Mouse (Mus musculus): Measurements from ENCODE around the gene Olfr959. TPM values are rescaled to one million over a fixed set of nuclear protein-coding genes. Genes with fewer than 3 reads are reported as not detected.

Gene Olfr959
- polyA plus RNA-seq (2015; fragmentation: Nextera tagmentation; extraction: Ambion mirVana) = not detected in 2 replicates

- no peak for ATAC-seq (ENCODE audit: insufficient read depth)
- Histone ChIP-seq H3K27ac (replicated peaks) (no peak within 1 kb of the TSS), H3K9me3 (replicated peaks) (no peaks in the 10 kb centered on the region), H3K4me1 (replicated peaks) (no peaks in the 10 kb centered on the region), H3K4me3 (replicated peaks) (no peak within 1 kb of the TSS), H3K4me2 (no peak within 1 kb of the TSS), H3K36me3 (replicated peaks) (no peaks in the 10 kb centered on the region), H3K9ac (no peak within 1 kb of the TSS), H3K27me3 (no peaks in the 10 kb centered on the region)
- WGBS (ENCODE audit: insufficient replicate concordance) = 53% methylated on average over 3 of the region's 3 CpGs
Observed at GRCm38 (mm10) chr9:39575469-39575868, at the start of gene Olfr959. Gene Olfr959, minus strand, starts transcription at chr9:39575569.

- no peaks in the 10 kb centered on the region for H3K36me3 ChIP-seq (replicated peaks)
- H3K9ac ChIP-seq = no peak overlapping the region
- H3K27ac ChIP-seq (replicated peaks) = no peak overlapping the region
- no peak overlapping the region for H3K4me3 ChIP-seq (replicated peaks)
- no peaks in the 10 kb centered on the region for H3K27me3 ChIP-seq
- no peaks in the 10 kb centered on the region for H3K9me3 ChIP-seq (replicated peaks)
- 23% methylated on average over 2 of the region's 2 CpGs for WGBS (ENCODE audit: insufficient replicate concordance)
- no peak overlapping the region for H3K4me2 ChIP-seq
- no peaks in the 10 kb centered on the region for H3K4me1 ChIP-seq (replicated peaks)
- ATAC-seq (ENCODE audit: insufficient read depth) = no peak
Observed at GRCm38 (mm10) chr9:39624711-39625110, 49.3 kb upstream of the Olfr959 start.

GRCm38 (mm10) chr9:39623783-39624182 lies 48.4 kb upstream of the Olfr959 start:
- Histone ChIP-seq H3K4me1 (replicated peaks) (no peaks in the 10 kb centered on the region), H3K4me2 (no peak overlapping the region), H3K4me3 (replicated peaks) (no peak overlapping the region), H3K36me3 (replicated peaks) (no peaks in the 10 kb centered on the region), H3K27ac (replicated peaks) (no peak overlapping the region), H3K27me3 (no peaks in the 10 kb centered on the region), H3K9ac (no peak overlapping the region), H3K9me3 (replicated peaks) (no peaks in the 10 kb centered on the region)
- no peak for ATAC-seq (ENCODE audit: insufficient read depth)
- WGBS (ENCODE audit: insufficient replicate concordance) = 62% methylated on average over 3 of the region's 3 CpGs

- H3K36me3 ChIP-seq (replicated peaks) = no peaks in the 10 kb centered on the region
- no peak within 1 kb of the TSS for H3K4me2 ChIP-seq
- ATAC-seq (ENCODE audit: insufficient read depth) = no peak
- no peak within 1 kb of the TSS for H3K4me3 ChIP-seq (replicated peaks)
- H3K9ac ChIP-seq = no peak within 1 kb of the TSS
- no peaks in the 10 kb centered on the region for H3K27me3 ChIP-seq
- H3K4me1 ChIP-seq (replicated peaks) = no peaks in the 10 kb centered on the region
- 58% methylated on average over 1 of the region's 1 CpGs for WGBS (ENCODE audit: insufficient replicate concordance)
- no peak within 1 kb of the TSS for H3K27ac ChIP-seq (replicated peaks)
- H3K9me3 ChIP-seq (replicated peaks) = no peaks in the 10 kb centered on the region
Observed at GRCm38 (mm10) chr9:39621073-39621472, 45.7 kb upstream of the Olfr959 start, which contains the start of gene Olfr960. Gene Olfr960, plus strand, starts transcription at chr9:39621373.

GRCm38 (mm10) chr9:39611953-39612352 lies 36.6 kb upstream of the Olfr959 start:
- Histone ChIP-seq H3K4me3 (replicated peaks) (no peak overlapping the region), H3K9ac (no peak overlapping the region), H3K9me3 (replicated peaks) (no peaks in the 10 kb centered on the region), H3K27me3 (no peaks in the 10 kb centered on the region), H3K4me1 (replicated peaks) (no peaks in the 10 kb centered on the region), H3K36me3 (replicated peaks) (no peaks in the 10 kb centered on the region), H3K27ac (replicated peaks) (no peak overlapping the region), H3K4me2 (no peak overlapping the region)
- WGBS (ENCODE audit: insufficient replicate concordance) = 50% methylated on average over 1 of the region's 1 CpGs
- no peak for ATAC-seq (ENCODE audit: insufficient read depth)

- Histone ChIP-seq H3K27me3 (no peaks in the 10 kb centered on the region), H3K4me1 (replicated peaks) (no peaks in the 10 kb centered on the region), H3K4me3 (replicated peaks) (no peak within 1 kb of the TSS), H3K9me3 (replicated peaks) (no peaks in the 10 kb centered on the region), H3K36me3 (replicated peaks) (no peaks in the 10 kb centered on the region), H3K4me2 (no peak within 1 kb of the TSS), H3K27ac (replicated peaks) (no peak within 1 kb of the TSS), H3K9ac (no peak within 1 kb of the TSS)
- no peak for ATAC-seq (ENCODE audit: insufficient read depth)
- 56% methylated on average over 3 of the region's 3 CpGs for WGBS (ENCODE audit: insufficient replicate concordance)
Observed at GRCm38 (mm10) chr9:39610355-39610754, 35.0 kb upstream of the Olfr959 start, which contains the start of gene Olfr148. Gene Olfr148, plus strand, starts transcription at chr9:39610655.

DNA sequence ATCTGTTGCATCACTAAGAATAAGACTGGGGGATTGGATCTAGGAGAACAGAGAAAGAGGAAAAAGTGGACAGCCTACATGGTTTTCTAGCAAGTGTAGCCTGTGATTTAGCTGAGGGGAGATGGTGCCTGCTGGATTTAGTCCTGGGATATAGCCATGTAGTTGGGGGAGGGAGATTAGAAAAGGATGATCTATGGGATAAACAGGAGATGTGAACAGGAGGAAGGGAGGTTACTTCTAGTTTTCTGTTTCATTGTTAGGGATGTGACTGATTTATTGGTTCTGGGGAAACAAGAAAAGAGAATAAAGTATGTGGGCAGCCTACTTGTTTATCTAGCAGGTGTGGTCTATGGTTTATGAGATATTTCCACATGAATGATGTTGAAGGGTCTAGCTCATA lies 33.1 kb upstream of the Olfr959 start:
- no peak overlapping the region for H3K27ac ChIP-seq (replicated peaks)
- H3K27me3 ChIP-seq = peaks cover 6% of the 10 kb centered on the region
- no peaks in the 10 kb centered on the region for H3K4me1 ChIP-seq (replicated peaks)
- no peaks in the 10 kb centered on the region for H3K9me3 ChIP-seq (replicated peaks)
- H3K4me2 ChIP-seq = no peak overlapping the region
- no peak for ATAC-seq (ENCODE audit: insufficient read depth)
- no peak overlapping the region for H3K9ac ChIP-seq
- no peaks in the 10 kb centered on the region for H3K36me3 ChIP-seq (replicated peaks)
- no peak overlapping the region for H3K4me3 ChIP-seq (replicated peaks)

GRCm38 (mm10) chr9:39603999-39604453 lies 28.7 kb upstream of the Olfr959 start, which contains the start of gene AW551984:
Gene AW551984, minus strand, starts transcription at chr9:39604403.
- no peak within 1 kb of the TSS for H3K4me3 ChIP-seq (replicated peaks)
- no peak within 1 kb of the TSS for H3K9ac ChIP-seq
- WGBS (ENCODE audit: insufficient replicate concordance) = under 1% methylated on average over 8 of the region's 8 CpGs

DNA sequence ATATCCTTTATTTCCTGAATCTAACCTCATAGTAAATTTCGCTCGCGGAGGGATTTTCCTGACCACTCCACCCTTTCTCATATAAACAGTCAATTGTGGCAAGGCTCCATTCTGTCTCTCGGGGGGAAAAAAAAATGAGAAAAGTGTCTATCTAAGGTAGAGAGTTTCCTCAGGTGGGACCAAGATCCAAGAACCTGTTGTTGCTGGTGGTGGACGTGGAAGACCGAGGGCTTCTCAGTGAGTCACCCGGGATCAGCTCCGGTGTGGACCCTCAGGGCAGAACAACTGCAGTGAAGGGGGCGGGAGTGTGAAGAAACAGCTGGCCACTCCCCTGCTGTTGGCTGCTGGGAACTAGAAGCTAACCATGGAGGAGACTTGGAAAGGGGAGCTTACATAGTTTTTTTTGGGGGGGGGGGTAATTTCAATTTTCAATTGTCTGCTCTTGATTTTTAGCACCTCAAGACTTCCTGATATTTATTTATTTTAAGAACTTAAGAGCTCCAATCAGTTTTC lies 28.0 kb upstream of the Olfr959 start:
- no peak for ATAC-seq (ENCODE audit: insufficient read depth)
- Histone ChIP-seq H3K9me3 (replicated peaks) (no peaks in the 10 kb centered on the region), H3K36me3 (replicated peaks) (no peaks in the 10 kb centered on the region), H3K27me3 (peaks cover 17% of the 10 kb centered on the region), H3K4me2 (0 out of 2 replicates have a peak overlapping the region, but pooled peaks have one; percentile 5), H3K27ac (replicated peaks) (no peak overlapping the region), H3K4me3 (replicated peaks) (no peak overlapping the region), H3K4me1 (replicated peaks) (no peaks in the 10 kb centered on the region), H3K9ac (no peak overlapping the region)
- 3% methylated on average over 9 of the region's 9 CpGs for WGBS (ENCODE audit: insufficient replicate concordance)

More at GRCm38 (mm10) chr9:39603999-39604453, 28.7 kb upstream of the Olfr959 start, which contains the start of gene AW551984:
- no peaks in the 10 kb centered on the region for H3K4me1 ChIP-seq (replicated peaks)
- H3K27me3 ChIP-seq = peaks cover 17% of the 10 kb centered on the region
- no peaks in the 10 kb centered on the region for H3K9me3 ChIP-seq (replicated peaks)
- ATAC-seq (ENCODE audit: insufficient read depth) = no peak
- H3K36me3 ChIP-seq (replicated peaks) = no peaks in the 10 kb centered on the region
- no peak within 1 kb of the TSS for H3K27ac ChIP-seq (replicated peaks)
- H3K4me2 ChIP-seq = 0 out of 2 replicates have a peak within 1 kb of the TSS, but pooled peaks have one; percentile 5

GRCm38 (mm10) chr9:39602536-39603332 lies 27.4 kb upstream of the Olfr959 start:
- peaks cover 17% of the 10 kb centered on the region for H3K27me3 ChIP-seq
- no peaks in the 10 kb centered on the region for H3K36me3 ChIP-seq (replicated peaks)
- no peaks in the 10 kb centered on the region for H3K9me3 ChIP-seq (replicated peaks)
- ATAC-seq (ENCODE audit: insufficient read depth) = no peak
- H3K9ac ChIP-seq = no peak overlapping the region
- no peak overlapping the region for H3K4me3 ChIP-seq (replicated peaks)
- no peak overlapping the region for H3K27ac ChIP-seq (replicated peaks)
- WGBS (ENCODE audit: insufficient replicate concordance) = 2% methylated on average over 19 of the region's 19 CpGs
- H3K4me1 ChIP-seq (replicated peaks) = no peaks in the 10 kb centered on the region
- H3K4me2 ChIP-seq = 0 out of 2 replicates have a peak overlapping the region, but pooled peaks have one; percentile 5

DNA sequence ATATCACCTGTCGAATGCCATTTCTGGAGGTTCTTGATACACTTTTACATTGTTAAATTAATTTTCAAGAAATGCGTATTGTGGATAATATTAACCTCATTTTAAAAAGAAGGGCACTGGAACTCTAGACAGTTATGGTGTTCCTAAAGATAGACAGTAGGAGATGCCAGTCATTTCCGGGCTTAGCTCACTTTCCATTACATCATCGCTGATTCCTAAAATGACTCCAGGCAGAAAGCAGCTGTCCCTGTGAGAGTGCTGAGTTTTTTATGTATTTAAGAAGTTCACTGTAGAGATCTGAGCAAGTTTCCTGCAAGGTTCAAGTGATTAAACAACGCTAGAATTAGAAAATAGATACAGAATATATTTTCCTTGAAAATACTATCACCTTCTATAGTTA lies 1.7 kb upstream of the Olfr959 start:
- H3K9me3 ChIP-seq (replicated peaks) = no peaks in the 10 kb centered on the region
- H3K36me3 ChIP-seq (replicated peaks) = no peaks in the 10 kb centered on the region
- H3K9ac ChIP-seq = no peak overlapping the region
- no peak overlapping the region for H3K4me2 ChIP-seq
- H3K27me3 ChIP-seq = no peaks in the 10 kb centered on the region
- ATAC-seq (ENCODE audit: insufficient read depth) = no peak
- 70% methylated on average over 5 of the region's 5 CpGs for WGBS (ENCODE audit: insufficient replicate concordance)
- no peak overlapping the region for H3K4me3 ChIP-seq (replicated peaks)
- no peaks in the 10 kb centered on the region for H3K4me1 ChIP-seq (replicated peaks)
- no peak overlapping the region for H3K27ac ChIP-seq (replicated peaks)
